Mouse (Mus musculus) MEL (cell line): ENCODE results near the gene Lnx2.

Experiments
- CHD2 ChIP-seq: IDR thresholded peaks from 2 replicates; pipeline ENCODE4 v1.6.1; 2011; ENCODE audit warnings: low read length, improper control_type of control experiment
- CTCF ChIP-seq, 3 experiments: IDR thresholded peaks in 2 of 3; conservative IDR thresholded peaks in 1 of 3; 2 replicates each; pipeline ENCODE4 v1.5.1; 2011 to 2012; ENCODE audit warnings: low read length in 3 of 3, low read depth in 2 of 3, mild to moderate bottlenecking in 2 of 3, improper control_type of control experiment in 1 of 3, inconsistent platforms in 1 of 3, mixed read lengths in 1 of 3, moderate library complexity in 1 of 3; ENCODE audit not compliant: control insufficient read depth in 1 of 3, insufficient read depth in 1 of 3, poor library complexity in 1 of 3, severe bottlenecking in 1 of 3
- EP300 ChIP-seq, 2 experiments: IDR thresholded peaks; 2 replicates each; pipeline ENCODE4 v1.6.1; 2011; ENCODE audit warnings: improper control_type of control experiment in 2 of 2, low read length in 2 of 2, low read depth in 1 of 2, mild to moderate bottlenecking in 1 of 2
- KAT2A ChIP-seq: conservative IDR thresholded peaks from 2 replicates; pipeline ENCODE4 v1.6.1; 2012; ENCODE audit warnings: low read depth, low read length, improper control_type of control experiment, inconsistent platforms
- MAX ChIP-seq: IDR thresholded peaks from 2 replicates; pipeline ENCODE4 v1.6.1; 2011; ENCODE audit warnings: low read length, improper control_type of control experiment
- MAZ ChIP-seq: IDR thresholded peaks from 2 replicates; pipeline ENCODE4 v1.6.1; 2012; ENCODE audit warnings: low read depth, mild to moderate bottlenecking, inconsistent platforms, low read length, improper control_type of control experiment
- NELFE ChIP-seq: IDR thresholded peaks from 2 replicates; pipeline ENCODE4 v1.6.1; 2011; ENCODE audit warnings: low read depth, low read length, improper control_type of control experiment
- POLR2A ChIP-seq, 2 experiments: IDR thresholded peaks; 2 replicates each; pipeline ENCODE4 v1.6.1; 2011 to 2012; ENCODE audit warnings: low read length in 2 of 2, mild to moderate bottlenecking in 2 of 2, control low read depth in 1 of 2, improper control_type of control experiment in 1 of 2, low read depth in 1 of 2, moderate library complexity in 1 of 2; ENCODE audit not compliant: control insufficient read depth in 1 of 2, insufficient read depth in 1 of 2, poor library complexity in 1 of 2
- SIN3A ChIP-seq: IDR thresholded peaks from 2 replicates; pipeline ENCODE4 v1.6.1; 2012; ENCODE audit warnings: low read length, improper control_type of control experiment, inconsistent platforms
- TBP ChIP-seq: IDR thresholded peaks from 2 replicates; pipeline ENCODE4 v1.8.0; 2011; ENCODE audit warnings: low read depth, low read length, improper control_type of control experiment
- UBTF ChIP-seq: IDR thresholded peaks from 2 replicates; pipeline ENCODE4 v1.6.1; 2012; ENCODE audit warnings: low read depth, mild to moderate bottlenecking, inconsistent platforms, low read length, improper control_type of control experiment, moderate library complexity, borderline replicate concordance; ENCODE audit not compliant: insufficient read depth
- ZC3H11A ChIP-seq: IDR thresholded peaks from 2 replicates; pipeline ENCODE4 v1.6.1; 2012; ENCODE audit warnings: low read depth, mild to moderate bottlenecking, inconsistent platforms, low read length, improper control_type of control experiment
- ZKSCAN1 ChIP-seq: IDR thresholded peaks from 2 replicates; pipeline ENCODE4 v1.6.1; 2012; ENCODE audit warnings: low read depth, mild to moderate bottlenecking, inconsistent platforms, low read length, improper control_type of control experiment, moderate library complexity

- TF ChIP-seq TBP = no peak
- TF ChIP-seq ZKSCAN1 = no peak
- TF ChIP-seq POLR2A (IDR thresholded peaks at IDR 0.05; ENCODE audit: control insufficient read depth in 1 of 2, insufficient read depth in 1 of 2, low read depth in 1 of 2, low read length in 2 of 2, poor library complexity in 1 of 2) = no peak
- no peak for TF ChIP-seq MAX
- TF ChIP-seq CHD2 = no peak
- TF ChIP-seq SIN3A = no peak
- TF ChIP-seq KAT2A = no peak
- no peak for TF ChIP-seq NELFE
- TF ChIP-seq CTCF (IDR thresholded peaks at IDR 0.05 in 2 of 3, conservative IDR thresholded peaks at IDR 0.05 in 1 of 3; ENCODE audit: control insufficient read depth in 1 of 3, insufficient read depth in 1 of 3, low read depth in 2 of 3, low read length in 3 of 3, poor library complexity in 1 of 3, severe bottlenecking in 1 of 3) = no peak
- TF ChIP-seq EP300 (IDR thresholded peaks at IDR 0.05; ENCODE audit: low read depth in 1 of 2, low read length in 2 of 2) = no peak
- no peak for TF ChIP-seq UBTF
- TF ChIP-seq MAZ = no peak
- TF ChIP-seq ZC3H11A = no peak
Observed at GRCm38 (mm10) chr5:147056712-147057290, 19.6 kb downstream of the Lnx2 start.
